Mouse (Mus musculus) megakaryocyte, embryonic 14.5 days (primary cell): ENCODE measurements around the gene Krt222.

Source experiments
- FLI1 ChIP-seq: IDR thresholded peaks from 2 replicates; pipeline ENCODE4 v1.6.1; 2012; ENCODE audit warnings: low read length, inconsistent platforms, mixed read lengths
- GATA1 ChIP-seq: IDR thresholded peaks from 3 replicates; pipeline ENCODE4 v1.6.1; 2012; ENCODE audit warnings: mixed read lengths, low read length, inconsistent platforms, borderline replicate concordance

GRCm38 (mm10) chr11:99223310-99223709 lies 20.6 kb downstream of the Krt222 start:
- no peak for TF ChIP-seq GATA1
- no peak for TF ChIP-seq FLI1
